Mouse (Mus musculus) 416B (cell line): ENCODE measurements at regions not wholly inside any gene's neighbourhood (a gene's known extent, or its start where the extent isn't known, plus 50 kb on each side); places are given as distances from the start of the nearest gene placed in this dataset.

ENCODE experiments used
- DNase-seq: peaks from one replicate; pipeline ENCODE4 v3.0.0; 2011; ENCODE audit warnings: low read depth

DNA sequence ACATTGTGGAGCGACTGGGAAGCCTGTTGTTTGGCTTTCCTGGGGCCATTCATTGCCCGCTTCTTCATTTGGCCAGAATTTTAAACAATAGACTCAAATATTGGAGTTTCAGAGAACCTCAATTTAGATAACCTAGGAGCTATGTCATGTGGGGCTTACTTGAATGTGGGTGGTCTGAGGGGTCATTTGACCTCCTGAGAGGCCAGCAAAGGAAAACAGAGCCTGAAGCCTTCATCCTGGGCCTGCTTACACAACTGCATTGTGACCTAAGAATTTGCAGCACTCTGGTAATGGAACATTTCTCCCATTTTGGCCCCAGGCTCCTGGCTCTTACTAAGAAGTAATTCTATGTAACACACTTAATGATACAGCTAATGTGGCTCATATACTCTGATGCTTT lies 348.2 kb downstream of the Fat4 start:
- no peak for DNase-seq

DNA sequence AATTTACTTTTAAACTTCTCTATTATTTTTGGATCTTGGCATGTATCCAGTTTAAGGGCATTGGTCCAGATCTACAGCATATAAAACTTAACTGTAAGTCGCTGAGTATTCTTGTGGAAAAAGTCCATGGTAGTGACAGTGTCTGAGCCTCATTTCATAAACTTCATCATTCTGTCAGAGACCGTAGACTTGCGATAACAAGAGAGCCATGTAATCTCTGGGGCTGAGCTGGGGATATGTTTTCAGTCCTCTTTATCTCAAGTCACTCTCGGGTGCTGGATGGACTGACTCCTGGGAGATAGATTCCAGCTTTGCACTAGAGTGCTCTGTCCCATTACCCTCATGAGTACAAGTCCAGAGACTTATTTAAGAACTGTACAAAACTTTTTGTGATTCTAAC lies 362.0 kb downstream of the Fat4 start:
- DNase-seq: no peak

DNA sequence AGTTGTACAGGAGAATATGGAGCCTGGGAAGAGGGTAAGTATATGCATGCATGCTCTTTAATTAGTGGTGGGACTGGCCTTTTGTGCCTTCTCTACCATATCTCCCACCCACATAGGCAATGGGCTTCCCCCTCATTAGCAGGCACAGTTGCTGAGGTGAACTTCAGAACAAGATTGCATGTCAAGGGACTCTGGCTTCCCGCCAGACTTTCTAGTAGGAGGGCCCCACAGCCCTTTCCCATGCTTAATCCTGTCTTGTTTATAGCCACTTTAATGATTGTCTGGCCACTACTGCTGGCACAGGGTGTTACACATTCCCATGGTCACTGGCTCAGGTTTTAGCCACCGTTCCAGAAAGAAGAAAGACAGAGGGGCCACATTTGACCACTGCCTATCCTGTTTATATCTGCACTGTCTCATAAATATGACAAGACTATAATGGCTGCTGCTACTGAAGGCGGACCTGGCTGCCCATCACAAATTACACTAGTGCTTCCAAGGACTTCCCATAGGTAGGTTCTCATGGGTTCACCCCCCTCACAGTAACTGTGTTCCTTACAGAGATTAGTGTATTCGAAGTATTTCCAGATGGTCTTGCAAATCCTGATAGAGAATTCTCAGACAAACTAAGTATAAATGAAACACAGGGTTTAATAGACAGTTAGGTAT lies 362.6 kb downstream of the Fat4 start:
- DNase-seq: no peak

DNA sequence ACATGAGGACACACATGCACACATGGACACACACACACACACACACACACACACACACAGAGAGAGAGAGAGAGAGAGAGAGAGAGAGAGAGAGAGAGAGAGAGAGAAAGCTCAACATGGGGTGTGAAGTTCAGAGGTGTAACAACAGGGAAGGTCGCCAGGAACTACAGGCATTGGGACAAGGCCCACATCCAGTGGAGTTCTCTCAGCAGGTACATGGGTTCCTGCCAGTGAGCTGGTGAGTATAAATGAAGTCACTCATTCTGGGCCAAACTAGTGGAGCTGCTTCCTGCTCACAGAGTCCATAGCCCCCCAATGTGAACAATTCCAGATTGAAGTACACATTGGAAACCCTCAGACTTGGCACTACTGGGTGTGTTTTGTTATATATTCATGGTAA lies 366.3 kb downstream of the Fat4 start:
- no peak for DNase-seq

DNA sequence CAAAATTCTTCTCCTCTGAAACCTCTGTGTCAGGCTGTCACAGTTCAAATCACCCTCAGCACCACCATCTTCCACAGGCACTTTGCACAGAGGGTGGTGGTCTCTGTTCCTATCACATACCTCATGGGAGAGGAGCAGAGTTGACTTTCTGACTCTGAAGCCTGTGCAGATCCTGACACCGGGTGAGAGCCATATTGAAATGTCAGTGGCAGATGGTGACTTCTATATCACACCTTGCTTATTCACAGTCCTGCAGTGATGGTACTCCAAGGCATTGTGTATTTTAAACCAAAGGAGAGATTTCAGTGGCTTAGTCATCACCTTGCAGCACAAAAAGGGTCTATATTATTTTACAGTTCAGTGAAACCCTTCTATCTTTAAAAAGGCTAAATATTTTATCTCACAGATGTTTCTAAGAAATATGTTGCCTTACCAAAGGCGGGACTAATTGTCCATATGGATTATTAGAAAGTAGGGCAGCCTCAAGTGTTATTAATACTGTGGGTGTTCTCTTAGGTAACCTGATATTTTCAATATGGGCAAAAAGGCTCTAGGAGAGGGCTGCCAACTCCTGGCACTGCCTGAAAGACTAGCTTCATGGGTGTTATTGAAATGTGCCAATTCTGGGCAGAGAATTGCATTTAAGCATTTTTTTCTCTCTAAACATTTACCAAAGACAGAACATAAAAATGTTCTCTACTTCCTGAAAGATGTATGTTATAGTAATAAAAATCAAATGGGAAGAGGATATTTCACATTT lies 378.1 kb downstream of the Fat4 start:
- DNase-seq: no peak

DNA sequence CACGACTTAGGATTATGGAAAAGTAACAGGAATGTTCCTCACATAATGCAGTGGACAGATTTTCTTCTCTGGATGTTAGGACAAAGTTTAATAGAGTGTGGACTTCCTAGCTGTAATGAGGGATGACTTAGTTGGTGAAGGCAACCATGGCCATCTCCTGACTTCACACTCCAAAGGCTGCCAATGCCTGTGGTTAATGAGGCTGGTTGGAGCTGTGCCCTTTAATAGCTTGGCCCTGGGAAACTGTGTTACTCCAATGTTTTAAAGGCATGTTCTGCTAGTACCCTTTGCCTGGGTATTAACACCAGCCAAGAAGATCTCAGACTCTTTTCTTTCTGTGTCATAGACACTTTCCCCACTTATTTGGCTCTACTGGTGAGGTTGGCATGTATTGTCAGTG lies 378.9 kb downstream of the Fat4 start:
- no peak for DNase-seq

DNA sequence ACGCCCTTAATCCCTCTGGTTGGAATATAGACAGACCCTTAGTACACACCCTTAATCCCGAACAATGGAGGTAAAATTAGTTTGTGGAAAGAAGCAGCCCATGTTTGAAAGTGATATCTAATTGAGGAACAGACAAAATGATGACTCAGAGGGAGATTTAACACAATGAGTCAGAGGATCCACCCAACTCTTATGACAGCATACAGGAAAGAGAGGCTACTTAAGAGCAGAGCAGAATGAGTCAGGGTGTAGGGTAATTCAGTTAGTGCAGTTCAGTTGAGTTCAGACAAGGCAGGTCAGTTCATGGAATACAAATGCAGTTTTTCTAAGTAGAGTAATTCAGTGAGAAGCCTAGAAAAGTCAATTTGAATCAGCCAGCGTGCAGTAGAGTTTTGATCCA lies 382.6 kb downstream of the Fat4 start:
- DNase-seq: peak; percentile 54

DNA sequence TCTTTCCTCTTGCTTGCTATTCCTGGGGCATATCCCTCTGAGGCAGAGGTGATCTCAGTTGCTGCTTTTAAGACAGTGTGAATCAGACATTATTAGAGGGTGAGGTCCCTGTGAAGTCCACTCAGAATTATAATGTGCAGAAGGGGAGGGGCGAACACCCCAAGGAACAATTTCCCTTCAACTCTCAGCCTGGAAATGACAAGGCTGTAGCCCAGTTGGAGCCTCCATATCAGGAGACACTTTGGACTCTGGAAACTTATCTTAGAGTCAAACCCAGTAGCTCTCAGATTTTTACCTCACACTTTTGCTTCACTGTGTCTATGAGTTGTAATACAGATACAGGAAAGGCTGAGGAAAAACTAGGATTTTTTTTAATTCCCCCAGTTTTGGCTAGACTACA lies 385.9 kb downstream of the Fat4 start:
- DNase-seq: no peak

DNA sequence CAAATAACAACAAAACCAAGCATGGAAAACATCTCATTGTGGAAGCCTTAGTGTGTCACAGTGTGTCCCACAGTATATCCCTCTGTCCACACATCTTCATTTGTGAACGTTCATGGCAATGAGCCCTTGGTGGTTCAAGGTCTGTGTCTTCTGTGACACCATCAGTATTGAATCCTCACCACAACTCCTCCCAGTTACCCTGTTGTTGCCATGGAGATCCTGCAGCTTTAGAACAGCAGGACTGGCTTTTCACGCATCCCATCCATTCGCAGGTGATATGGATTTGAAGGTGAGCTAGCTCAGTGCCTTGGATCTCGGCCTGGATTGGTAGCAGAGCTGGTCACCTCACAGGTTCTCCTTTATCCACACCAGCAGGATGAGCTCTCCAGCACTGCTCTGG lies 390.2 kb downstream of the Fat4 start:
- DNase-seq: no peak

DNA sequence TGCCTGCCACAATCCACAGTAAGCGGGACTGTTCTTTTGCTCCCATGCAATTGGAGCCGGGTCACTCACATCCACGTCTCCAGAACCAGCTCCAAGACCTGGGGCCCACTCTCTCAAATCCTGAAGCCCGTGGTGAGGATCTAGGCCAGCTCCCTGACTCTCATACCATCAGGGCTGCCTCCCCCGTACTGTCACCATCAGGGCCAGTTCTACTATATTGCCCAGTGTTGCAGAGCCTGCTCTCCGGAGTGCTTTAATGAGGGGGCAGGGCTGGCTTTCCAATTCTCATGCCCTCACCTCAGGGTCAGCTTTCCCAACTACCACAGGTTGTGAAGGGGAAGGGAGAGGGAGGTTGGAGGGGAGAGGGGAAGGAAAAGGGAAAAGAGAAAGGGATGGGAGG lies 390.6 kb downstream of the Fat4 start:
- DNase-seq: no peak

DNA sequence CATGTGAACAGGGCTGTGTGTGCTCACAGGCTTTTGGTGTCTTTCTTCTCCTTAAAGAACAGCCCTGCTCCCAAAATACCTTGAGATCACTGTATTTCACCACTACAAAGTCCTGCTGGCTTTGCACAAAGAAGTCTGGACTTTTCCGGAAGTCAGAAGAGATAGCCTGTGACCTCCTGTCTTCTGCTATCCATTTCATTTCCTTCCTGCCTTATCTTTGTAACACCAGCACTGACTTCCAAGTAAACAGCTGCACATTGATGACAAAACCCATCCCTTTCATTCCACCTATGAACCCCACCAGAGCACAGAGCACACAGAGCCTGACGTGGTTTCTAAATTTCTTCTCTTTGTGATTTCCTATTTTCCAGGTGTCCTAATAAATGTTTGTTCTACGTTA lies 408.5 kb downstream of the Fat4 start:
- no peak for DNase-seq

DNA sequence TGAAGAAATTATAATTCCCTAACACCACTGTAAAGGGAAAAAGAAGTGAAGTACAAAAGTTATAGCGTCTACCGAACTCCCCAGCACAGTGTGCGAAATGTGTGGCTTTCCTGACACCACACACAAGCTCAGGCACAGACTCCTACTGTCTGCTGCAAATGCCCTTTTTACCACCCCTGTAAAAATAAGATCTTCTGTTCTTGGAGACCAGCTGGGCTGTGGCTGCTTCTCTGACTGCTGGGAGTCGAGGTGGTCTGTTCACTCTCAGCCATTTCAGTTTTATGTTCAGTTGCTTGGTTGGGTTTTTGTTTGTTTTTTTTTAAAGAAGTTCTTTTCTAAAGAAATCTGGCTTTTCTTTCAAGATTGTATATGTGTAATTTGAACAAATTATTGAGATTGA lies 409.5 kb downstream of the Fat4 start:
- DNase-seq: no peak

DNA sequence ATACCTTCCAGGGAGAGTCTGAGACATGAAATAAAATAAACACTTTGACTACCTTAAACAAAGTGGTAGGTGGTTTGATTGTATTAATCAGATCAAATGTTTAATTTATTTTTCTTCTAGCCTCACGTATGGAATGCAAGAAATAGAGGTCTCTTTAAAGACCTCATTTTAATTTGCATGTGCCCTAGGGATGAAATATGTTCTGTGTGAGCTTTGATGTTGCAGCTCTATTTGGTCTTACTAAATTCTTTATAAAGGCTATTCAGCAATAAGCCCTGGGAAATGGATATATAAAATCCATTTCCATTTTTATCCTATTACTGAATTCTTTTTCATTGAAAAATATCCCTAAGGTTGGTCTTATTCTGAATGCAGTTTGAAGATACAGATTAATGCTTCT lies 422.7 kb downstream of the Fat4 start:
- no peak for DNase-seq

DNA sequence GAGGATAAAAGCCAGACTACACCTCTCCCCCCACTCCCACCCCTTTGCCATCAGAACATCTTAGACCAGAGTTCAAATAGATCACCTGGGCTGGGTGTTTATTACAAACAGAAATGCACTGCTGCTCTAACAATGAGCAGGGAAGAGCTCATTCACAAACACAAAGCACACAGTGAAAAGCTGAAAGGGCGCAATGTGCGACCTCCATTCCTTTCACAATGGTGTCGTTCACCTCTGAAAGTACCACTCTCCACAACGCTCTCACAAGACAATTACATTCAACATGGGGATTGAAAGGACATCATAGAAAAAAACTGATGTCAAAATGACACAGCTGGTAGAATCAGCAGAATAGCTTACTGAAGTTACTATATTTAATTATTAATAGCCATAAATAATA lies 426.8 kb downstream of the Fat4 start:
- DNase-seq: no peak

DNA sequence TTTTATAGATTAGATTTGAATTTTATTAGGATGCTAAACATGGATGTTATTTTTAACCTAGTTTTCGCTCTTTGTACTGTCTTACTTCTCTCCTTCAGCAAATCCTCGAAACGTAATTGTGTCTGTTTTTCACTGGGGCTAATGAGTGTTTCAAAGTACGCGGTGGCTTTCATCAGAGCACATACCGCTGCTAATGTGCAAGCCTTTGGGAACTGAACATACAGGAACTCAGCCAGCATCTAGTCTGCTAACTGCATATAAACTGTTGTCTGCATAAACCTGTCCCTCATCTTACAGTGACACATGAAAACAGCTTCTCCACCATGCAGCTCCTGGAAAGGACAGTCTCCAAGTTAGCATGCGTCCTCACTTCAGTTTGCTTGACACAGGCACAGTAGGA lies 434.1 kb downstream of the Fat4 start:
- DNase-seq: no peak

DNA sequence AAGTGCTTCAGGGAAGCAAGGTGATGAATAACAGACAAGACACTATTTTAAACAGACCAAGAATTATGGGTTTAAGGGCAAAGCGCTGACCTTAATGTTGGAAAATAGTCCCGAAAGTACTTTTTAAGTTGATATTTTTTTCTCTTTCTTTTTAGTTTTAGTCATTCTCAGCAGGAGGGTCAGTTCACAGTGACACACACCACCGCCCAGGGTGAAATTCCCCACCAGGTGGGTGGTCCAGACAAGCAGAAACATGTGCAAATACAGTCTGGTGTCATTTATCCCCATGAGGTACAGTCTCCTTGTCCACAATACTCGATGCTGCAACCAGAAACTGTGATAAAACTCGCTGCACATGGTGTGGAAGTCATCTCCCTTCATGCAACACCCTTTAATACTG lies 435.5 kb downstream of the Fat4 start:
- no peak for DNase-seq

DNA sequence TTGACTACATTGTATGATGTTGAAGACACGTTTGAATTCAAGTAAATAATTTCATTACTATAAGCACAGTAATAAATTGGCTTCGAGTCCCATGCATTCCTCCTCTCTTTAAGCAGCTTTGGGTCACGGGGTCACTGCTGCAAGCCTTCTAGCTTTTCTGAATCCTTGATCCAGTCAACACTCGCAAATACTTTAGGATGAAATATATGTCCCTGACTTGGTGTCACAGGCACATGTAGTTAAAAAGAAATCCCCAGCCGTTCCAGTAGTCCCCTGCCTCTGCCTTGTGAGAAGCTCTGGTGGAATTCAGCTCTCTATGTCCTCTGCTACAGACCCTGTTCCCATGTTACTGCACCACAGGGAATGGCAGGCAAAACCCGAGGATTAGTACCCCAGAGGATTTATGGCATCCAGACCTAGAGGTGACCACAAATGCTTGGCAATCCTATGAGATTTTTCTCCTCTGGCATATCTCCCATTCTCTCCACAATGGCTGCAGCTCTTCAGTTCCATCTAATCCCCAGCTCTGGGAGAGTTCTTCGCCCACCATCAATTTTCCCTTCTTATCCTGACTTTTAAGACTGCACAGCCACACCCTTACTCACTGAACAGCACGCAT lies 449.0 kb downstream of the Fat4 start:
- no peak for DNase-seq

DNA sequence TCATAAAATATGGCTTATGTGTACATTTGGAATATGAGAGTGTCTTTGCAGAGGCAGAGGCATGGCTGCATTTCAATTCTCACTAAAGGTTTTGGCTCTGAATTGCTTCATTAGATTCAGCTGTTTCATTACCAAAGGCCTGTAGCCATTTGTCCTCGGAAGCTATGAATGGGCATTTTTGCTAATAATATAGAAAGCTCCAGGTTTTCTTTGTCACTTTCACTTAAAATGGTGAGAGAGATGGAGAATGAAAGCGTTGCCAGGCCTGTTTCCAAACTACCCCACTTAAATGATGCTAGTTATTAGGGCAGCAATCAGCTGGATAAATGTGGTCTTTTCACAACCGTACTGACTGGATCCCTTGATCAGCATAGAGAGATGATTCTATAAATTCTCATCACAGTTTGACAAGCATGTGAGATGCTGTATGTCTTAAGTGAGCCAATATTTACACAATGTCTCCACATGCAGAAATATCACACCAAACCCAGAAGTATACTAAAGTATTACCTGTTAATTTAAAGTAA lies 454.5 kb downstream of the Fat4 start:
- DNase-seq: no peak

DNA sequence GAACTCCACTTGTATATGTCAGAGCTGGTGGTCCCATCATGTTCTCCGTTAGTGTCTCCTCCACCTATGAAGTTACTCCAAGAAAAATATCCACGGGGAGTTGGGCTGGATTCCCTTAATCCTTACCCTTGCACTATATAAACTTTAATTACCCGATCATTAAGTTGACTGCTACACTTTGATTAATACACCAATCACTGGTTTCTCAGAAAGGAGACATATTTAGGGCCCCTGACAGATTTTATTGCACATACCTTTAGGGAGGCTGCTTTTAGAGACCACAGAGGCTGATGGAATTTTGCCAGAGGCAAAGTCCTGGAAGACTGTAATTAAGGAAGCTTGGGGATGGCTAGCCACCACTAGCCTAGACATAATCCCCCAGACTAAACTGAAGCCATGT lies 457.3 kb downstream of the Fat4 start:
- DNase-seq: no peak

DNA sequence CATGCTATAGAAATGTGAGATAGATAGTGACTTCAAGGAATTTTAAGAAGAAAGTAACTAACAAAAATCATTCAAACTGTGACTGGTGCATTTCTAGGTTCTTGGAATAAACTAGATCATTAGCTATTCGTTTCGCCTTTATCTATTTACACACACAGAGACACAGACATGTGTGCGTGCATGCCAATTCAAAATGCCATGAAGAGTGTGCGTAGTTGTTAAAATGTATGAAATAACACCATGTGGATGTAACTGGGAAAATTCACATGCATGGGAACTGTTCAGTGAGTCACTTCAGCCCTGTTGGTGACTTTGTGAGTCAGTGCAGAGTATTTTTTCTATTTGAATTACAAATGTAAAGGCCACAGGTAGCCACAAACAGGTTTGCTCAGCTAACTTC lies 460.8 kb downstream of the Fat4 start:
- no peak for DNase-seq

DNA sequence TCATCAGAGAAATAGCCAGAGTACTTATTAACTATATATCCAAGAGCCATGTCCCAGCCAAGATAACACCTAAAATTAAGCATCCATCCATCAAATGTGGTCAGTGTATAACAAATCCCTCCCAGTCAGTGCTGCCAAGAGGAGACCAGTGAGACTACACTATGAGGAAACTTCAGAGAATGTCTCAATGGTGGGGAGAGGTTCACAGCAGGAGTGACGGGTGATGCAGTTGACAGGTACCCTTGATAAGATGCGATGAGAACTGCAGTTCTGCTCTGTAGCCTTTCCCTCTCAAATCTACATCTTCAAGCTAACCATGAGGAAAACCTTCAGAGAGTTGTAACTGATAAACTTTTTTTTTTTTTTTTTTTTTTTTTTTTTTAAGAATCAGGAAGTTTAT lies 470.3 kb downstream of the Fat4 start:
- DNase-seq: no peak

DNA sequence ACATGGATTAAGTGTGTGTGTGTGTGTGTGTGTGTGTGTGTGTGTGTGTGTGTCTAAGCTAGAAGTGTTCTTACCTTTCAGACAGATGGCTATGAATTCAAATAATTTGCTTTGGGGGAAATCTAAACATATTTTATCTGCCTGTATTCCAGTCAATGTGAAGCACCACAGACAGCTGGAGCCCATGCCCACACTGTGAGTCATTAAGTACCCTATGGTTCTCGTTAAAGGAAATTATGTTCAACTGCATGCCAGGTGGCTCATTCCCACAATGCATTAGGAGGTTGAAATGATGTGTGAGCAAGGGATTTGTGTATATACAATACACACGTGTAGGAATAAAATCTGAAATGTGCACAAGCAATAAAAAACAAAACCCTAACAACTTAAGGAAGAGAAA lies 473.5 kb downstream of the Fat4 start:
- DNase-seq: no peak

DNA sequence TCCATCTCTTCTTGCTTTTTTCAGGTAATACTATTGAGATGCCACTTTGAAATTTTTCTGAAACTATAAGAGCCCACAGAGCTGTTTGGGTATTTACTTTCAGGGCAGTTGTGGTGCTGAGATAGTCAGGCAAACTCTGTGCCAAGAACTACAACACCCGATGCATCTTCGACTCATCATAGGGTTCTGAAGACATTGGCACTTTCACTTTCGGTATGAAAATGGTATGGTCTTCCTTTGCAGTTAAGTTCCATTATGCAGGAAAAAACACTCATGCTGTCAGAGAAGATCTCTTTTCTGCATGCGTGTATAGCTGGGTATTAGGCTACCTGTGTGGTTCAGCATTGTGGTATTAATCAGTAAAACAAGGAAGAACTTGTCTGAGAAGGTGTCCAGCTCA lies 484.2 kb downstream of the Fat4 start:
- DNase-seq: no peak
